Mouse (Mus musculus) testis, adult 2 months (tissue): ENCODE results near the gene BC051019. TPM values are rescaled to one million over a fixed set of nuclear protein-coding genes. Genes with fewer than 3 reads are reported as not detected.
A peak's percentile ranks its signal among the peaks of the same experiment; 100 is the strongest.

ENCODE experiments used
- H3K27ac ChIP-seq: fragments of 200-500 bp; 2 replicates; pipeline ENCODE4 v1.5.1; 2012; ENCODE audit warnings: low read depth, low read length; ENCODE audit not compliant: control insufficient read depth, insufficient read depth
- H3K27me3 ChIP-seq: fragments of 200-500 bp; 2 replicates; pipeline ENCODE4 v1.6.1; 2012; ENCODE audit warnings: mild to moderate bottlenecking, low read length, moderate library complexity; ENCODE audit not compliant: control insufficient read depth, insufficient read depth
- H3K36me3 ChIP-seq: fragments of 200-500 bp; 2 replicates; pipeline ENCODE4 v1.6.1; 2012; ENCODE audit warnings: mild to moderate bottlenecking, low read length; ENCODE audit not compliant: control insufficient read depth, insufficient read depth
- H3K4me1 ChIP-seq: fragments of 200-500 bp; 2 replicates; pipeline ENCODE4 v1.6.1; 2012; ENCODE audit warnings: low read length; ENCODE audit not compliant: control insufficient read depth, insufficient read depth
- H3K4me3 ChIP-seq: fragments of 200-500 bp; 2 replicates; pipeline ENCODE4 v1.5.1; 2012; ENCODE audit warnings: low read depth, mild to moderate bottlenecking, low read length, moderate library complexity, mixed read lengths; ENCODE audit not compliant: control insufficient read depth
- CTCF ChIP-seq: fragments of 200-500 bp; IDR thresholded peaks from 2 replicates; pipeline ENCODE4 v1.5.1; 2012; ENCODE audit warnings: low read depth, mild to moderate bottlenecking, inconsistent platforms, low read length, moderate library complexity; ENCODE audit not compliant: control insufficient read depth, insufficient read depth, insufficient replicate concordance
- POLR2A ChIP-seq: fragments of 200-500 bp; IDR thresholded peaks from 2 replicates; pipeline ENCODE4 v1.6.1; 2012; ENCODE audit warnings: low read depth, mild to moderate bottlenecking, inconsistent platforms, low read length, moderate library complexity; ENCODE audit not compliant: control insufficient read depth
- polyA plus RNA-seq: library from polyadenylated mRNA; depleted of rRNA; stranded (reverse); fragments of >200 nt; gene quantifications from 2 replicates; pipeline ENCODE4 v1.2.3, GENCODE M21; 2012

The BC051019 gene
- polyA plus RNA-seq, 1 experiment = 0.57 TPM

DNA sequence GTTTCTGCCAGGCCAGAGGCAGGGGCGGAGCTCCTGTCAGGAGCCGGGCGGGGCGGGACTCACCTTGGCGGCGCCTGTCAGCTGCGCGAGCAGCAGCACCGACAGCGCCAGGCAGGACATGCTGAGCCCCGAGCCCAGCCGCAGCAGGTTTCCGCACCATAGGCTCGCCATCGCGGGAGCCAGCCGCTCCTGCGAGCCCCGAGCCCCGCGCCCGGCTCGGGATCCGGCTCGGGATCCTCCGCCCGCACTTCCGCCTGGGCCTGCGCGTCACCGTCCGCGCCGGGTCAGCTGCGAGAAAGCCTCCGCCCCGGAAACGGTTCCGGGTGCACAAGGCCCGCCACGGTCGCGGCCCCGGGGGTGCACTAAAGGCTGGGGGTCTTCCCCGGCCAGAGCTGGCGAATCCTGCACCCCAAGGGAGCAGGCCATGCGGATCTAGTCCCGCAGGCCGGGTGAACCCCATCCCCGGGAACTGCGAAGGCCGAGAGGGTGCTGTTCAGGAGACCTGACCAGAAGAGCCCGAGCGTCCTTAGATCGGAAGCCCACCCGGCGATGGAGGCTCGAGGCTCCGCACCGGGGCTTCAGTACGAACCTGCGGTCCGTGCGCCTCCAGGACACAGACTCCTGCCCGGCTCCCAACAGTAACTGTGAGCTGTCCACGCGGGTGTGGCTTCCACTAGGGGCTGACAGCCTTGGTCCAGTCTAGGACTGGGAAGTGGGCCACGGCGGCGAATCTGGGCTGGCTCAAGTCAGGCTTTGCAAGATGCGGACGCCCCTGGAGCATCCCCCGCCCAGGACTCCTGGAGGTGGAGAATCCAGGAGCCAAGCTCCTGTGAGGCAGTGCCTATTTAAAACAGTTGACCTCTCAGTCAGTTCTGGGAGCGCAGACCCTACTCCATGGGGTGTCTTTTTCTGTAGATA is 28.6 kb upstream of the BC051019 start, which contains the start of gene Tmem9b:
Gene Tmem9b (minus strand): TSS at position 868 of the 918 bp plus-strand sequence.
- H3K27ac ChIP-seq = peak within 1 kb of the TSS; percentile 60
- H3K27me3 ChIP-seq = no peaks in the 10 kb centered on the region
- TF ChIP-seq CTCF = peak; percentile 22; the same call in 1 of the 2 replicates
- peak; percentile 72 for TF ChIP-seq POLR2A
- peak within 1 kb of the TSS; percentile 84 for H3K4me3 ChIP-seq
- peaks cover 5% of the 10 kb centered on the region; the same call in 1 of the 2 replicates for H3K4me1 ChIP-seq
- peaks cover 1% of the 10 kb centered on the region; the same call in 1 of the 2 replicates for H3K36me3 ChIP-seq

DNA sequence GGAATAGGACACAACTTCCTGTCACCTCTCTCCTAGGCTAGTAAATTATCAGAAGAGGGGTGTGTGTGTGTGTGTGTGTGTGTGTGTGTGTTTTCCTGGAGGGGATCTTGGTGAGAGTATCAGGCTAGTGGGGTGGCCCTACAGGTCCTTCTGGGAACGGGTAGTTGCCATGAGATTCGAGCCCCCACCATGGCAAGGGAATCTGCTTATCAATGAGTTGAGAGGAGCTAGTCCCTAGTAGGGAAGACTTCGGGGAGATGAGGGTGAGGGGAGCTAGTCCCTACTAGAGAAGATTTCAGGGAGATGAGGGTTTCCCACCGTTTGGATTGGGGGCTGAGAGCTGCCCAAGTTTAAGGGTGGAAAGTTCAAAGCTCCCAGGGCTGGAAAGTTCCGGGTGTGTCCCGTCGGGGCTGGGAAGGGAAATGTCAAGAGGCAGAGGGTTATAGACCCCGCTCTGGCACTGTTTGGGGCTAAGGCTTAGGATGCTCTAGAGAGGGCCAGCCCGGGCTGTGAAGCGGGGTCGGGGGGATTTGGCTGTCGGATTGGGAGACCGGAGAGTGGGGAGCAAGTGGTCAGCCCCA is 27.9 kb upstream of the BC051019 start:
- peak overlapping the region; percentile 84 for H3K4me3 ChIP-seq
- H3K36me3 ChIP-seq = peaks cover 1% of the 10 kb centered on the region; the same call in 1 of the 2 replicates
- H3K27me3 ChIP-seq = no peaks in the 10 kb centered on the region
- peaks cover 5% of the 10 kb centered on the region; the same call in 1 of the 2 replicates for H3K4me1 ChIP-seq
- peak overlapping the region; percentile 23; the same call in 1 of the 2 replicates for H3K27ac ChIP-seq
- TF ChIP-seq CTCF = no peak
- no peak for TF ChIP-seq POLR2A

DNA sequence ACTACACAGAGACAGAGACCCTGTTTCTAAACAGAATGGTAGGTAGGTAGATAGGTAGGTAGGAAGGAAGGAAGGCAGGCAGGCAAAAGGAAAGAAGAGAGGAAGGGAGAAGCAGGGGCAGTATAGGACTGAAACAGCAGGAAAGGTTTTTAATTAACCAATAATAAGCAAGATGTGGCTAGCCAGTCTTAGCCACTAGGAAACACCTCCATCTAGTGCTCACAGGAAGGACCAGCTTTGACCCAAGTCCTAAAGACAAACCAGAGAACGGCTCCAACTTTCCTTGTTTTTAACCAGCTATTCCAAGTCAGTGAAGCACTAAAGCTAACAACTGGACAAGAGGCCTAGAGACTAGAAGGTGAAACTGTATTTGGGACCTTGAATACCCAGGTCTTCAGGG is 24.1 kb upstream of the BC051019 start:
- Histone ChIP-seq H3K36me3 (peaks cover 1% of the 10 kb centered on the region; the same call in 1 of the 2 replicates), H3K27me3 (no peaks in the 10 kb centered on the region), H3K4me3 (no peak overlapping the region), H3K27ac (no peak overlapping the region), H3K4me1 (peaks cover 5% of the 10 kb centered on the region; the same call in 1 of the 2 replicates)
- TF ChIP-seq CTCF (no peak), POLR2A (no peak)

DNA sequence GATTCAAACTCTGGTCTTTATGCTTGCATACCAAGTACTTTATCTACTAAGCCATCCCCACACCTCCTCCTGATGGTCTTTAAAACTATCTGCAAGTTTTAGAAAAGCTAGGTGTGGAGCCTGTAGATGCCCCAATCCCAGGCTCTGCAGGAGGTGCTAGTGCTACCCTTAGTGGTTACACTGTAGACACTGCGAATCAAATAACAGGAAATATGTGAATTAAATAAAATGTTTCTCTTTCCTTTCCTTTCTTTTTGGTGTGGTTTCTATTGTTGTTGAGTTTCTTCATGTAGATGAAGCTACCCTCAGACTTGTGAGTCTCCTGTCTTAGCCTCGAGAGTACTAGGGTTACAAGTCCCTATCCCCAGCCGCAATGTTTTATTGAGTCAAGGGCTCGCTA is 18.1 kb upstream of the BC051019 start:
- Histone ChIP-seq H3K27ac (no peak overlapping the region), H3K4me3 (peak overlapping the region; percentile 71), H3K4me1 (no peaks in the 10 kb centered on the region; the same call in 1 of the 2 replicates), H3K36me3 (peaks cover 2% of the 10 kb centered on the region), H3K27me3 (no peaks in the 10 kb centered on the region)
- TF ChIP-seq POLR2A (no peak), CTCF (no peak)

DNA sequence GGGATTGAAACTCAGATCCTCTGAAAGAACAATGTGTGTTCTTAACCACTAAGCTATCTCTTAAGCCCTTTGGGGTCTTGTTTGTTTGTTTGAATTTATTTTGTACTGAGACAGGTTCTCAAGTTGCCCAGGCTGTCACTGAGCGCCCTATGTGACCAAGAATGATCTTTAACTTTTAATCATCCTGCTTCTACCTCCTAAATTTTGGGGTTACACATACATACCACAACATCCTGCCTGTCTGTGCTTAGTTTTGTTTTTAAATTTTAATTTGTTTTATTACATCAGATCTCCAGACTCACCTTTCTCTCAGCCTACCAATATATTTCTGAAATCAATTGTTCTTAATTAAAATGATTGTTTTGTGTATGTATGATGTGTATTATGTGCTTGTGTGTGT is 17.4 kb upstream of the BC051019 start:
- H3K27ac ChIP-seq = no peak overlapping the region
- H3K27me3 ChIP-seq = no peaks in the 10 kb centered on the region
- H3K36me3 ChIP-seq = peaks cover 2% of the 10 kb centered on the region
- peak overlapping the region; percentile 71; the same call in 1 of the 2 replicates for H3K4me3 ChIP-seq
- H3K4me1 ChIP-seq = no peaks in the 10 kb centered on the region; the same call in 1 of the 2 replicates
- no peak for TF ChIP-seq CTCF
- no peak for TF ChIP-seq POLR2A

DNA sequence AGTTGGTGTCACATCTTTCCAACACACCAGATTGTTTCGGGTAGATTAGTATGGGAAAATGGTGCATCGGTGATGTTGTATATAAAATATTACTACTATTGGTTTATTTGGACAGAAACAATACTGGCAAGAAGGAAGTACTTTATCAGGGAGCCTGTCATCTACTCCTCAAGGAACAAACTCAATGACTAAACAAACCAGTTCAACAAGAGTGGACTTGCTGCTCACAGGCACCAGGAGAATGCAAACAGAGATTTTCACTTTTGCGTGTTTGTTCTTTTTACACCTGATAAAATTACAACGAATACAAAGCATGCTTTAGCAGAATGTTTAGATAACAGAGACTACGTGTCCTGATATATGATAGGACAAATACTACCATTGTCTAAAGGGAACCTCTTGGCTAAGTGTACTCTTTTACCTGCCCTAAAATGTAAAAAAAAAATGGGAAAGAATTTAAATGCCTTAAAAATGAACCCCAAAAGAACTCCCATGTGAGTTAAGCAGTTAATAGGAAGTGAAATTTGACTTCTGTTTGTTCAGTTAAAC is 16.2 kb upstream of the BC051019 start:
- Histone ChIP-seq H3K4me1 (no peaks in the 10 kb centered on the region; the same call in 1 of the 2 replicates), H3K27me3 (no peaks in the 10 kb centered on the region), H3K36me3 (peaks cover 2% of the 10 kb centered on the region), H3K4me3 (no peak overlapping the region), H3K27ac (no peak overlapping the region)
- no peak for TF ChIP-seq CTCF
- TF ChIP-seq POLR2A = no peak

DNA sequence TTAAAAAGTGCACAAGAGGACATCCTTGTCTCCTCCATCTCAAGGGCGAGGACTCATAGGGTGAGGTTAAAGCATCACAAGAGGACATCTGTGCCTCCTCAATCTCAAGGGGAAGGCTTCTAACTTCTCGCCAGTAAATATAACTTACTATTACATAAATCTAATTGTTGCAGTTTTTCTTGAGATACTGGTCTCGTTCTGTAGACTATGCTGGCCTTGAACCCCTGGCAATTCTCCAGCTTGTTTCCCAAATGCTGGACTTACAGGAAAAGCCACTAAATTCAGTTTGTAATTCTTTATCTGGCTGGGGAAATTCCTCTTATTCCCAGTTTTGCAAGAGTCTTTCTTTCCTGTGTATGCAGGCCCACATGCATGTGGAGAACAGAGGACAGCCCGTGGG is 11.2 kb upstream of the BC051019 start:
- H3K27me3 ChIP-seq = no peaks in the 10 kb centered on the region
- H3K27ac ChIP-seq = no peak overlapping the region
- H3K4me1 ChIP-seq = no peaks in the 10 kb centered on the region
- TF ChIP-seq CTCF = no peak
- no peak overlapping the region for H3K4me3 ChIP-seq
- H3K36me3 ChIP-seq = no peaks in the 10 kb centered on the region
